Mouse (Mus musculus) lung, adult 18-20 months (tissue): ENCODE data around the gene Vwf.

Experiments used
- DNase-seq, 2 experiments: peaks; one replicate each; pipeline ENCODE4 v3.0.0; 2022; ENCODE audit warnings: mixed read lengths in 2 of 2

Vwf gene

GRCm38 (mm10) chr6:125589075-125589474, 42.5 kb downstream of the Vwf start:
- DNase-seq: no peak

DNA sequence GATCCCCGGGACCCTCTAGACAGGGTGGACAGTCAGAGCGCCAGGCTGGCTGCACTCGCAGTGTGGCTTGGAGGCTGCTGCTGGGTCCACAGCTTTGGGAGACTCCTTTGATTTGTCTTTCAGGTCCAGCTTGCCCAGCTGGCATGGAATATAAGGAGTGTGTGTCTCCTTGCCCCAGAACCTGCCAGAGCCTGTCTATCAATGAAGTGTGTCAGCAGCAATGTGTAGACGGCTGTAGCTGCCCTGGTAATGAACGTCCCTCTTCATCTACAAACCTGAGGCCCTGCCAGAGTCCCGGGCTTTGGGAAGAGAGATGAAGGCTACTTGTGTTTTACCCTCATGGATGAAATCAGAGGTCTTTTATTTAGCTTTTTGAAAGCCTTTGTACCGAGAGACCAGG, 43.5 kb downstream of the Vwf start:
- DNase-seq: no peak

GRCm38 (mm10) chr6:125590471-125590870, 43.9 kb downstream of the Vwf start:
- no peak for DNase-seq

GRCm38 (mm10) chr6:125591652-125592385, 45.2 kb downstream of the Vwf start:
- DNase-seq: peak; percentile 45 to 68

GRCm38 (mm10) chr6:125592536-125592935, 46.0 kb downstream of the Vwf start:
- no peak for DNase-seq

DNA sequence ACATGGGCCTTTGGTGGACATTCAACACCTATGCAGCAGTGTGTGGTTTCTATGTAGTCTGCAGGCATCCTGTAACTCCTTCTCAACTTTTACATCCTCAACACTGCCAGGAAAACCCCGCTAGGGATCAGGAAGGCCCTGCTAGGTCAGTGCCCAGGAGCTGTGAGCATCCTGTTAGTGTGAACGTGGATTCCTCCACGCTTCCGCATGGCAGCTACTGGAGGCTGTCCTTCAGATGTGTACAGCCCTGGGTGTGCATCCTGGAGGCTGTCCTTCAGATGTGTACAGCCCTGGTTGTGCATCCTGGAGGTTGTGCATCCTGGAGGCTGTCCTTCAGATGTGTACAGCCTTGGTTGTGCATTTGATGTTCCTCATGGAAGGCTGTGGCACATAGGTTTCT, 47.7 kb downstream of the Vwf start:
- DNase-seq: no peak

- peak in 1 of 2 experiments; percentile 54 for DNase-seq
These were observed 48.3 kb downstream of the Vwf start for GRCm38 (mm10) chr6:125594825-125595224.

GRCm38 (mm10) chr6:125596701-125597318, 50.2 kb downstream of the Vwf start:
- DNase-seq: peak; percentile 53 to 69

DNA sequence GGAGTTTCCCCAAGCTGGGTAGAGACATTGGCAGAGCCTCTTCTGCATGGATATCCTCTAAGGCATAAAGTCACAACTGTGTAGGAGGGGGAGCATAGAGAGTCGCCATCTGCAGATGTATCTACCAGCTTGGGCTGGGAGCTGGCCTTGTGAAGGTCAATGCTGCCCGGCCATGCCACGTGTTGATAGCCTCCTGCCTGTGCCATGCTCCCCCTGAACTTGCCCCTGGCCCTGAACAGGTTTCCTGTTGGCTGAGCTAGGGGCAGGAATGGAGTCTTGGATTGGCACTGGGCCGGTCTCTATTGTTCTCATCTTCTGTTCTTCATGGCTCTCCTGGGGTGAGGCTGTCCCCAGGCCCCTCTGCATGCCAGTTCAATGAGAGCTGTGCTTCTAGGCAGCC, 51.1 kb downstream of the Vwf start:
- no peak for DNase-seq

GRCm38 (mm10) chr6:125600036-125600558, 53.5 kb downstream of the Vwf start:
- peak; percentile 65 to 76 for DNase-seq

- no peak for DNase-seq
These were observed 54.1 kb downstream of the Vwf start for GRCm38 (mm10) chr6:125600669-125601068.

DNA sequence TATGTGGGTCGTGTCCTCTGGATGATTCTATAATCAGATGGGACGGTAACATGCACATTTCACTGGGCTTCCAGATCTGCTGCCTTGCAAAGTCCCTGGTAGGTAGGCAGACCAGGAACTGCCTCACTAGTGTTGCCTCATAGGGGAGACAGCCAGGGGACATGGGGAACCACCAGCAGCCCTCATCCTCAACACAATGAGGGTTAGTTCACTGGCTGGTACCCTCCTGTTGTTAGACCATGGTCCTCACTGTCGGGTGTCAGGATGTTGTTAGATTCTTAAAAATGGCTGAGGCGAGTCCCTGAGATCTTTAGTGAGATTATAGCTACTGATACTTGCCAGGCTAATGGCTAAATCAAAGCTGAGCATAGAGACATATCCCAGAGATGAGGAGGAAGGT, 54.6 kb downstream of the Vwf start:
- no peak for DNase-seq

DNA sequence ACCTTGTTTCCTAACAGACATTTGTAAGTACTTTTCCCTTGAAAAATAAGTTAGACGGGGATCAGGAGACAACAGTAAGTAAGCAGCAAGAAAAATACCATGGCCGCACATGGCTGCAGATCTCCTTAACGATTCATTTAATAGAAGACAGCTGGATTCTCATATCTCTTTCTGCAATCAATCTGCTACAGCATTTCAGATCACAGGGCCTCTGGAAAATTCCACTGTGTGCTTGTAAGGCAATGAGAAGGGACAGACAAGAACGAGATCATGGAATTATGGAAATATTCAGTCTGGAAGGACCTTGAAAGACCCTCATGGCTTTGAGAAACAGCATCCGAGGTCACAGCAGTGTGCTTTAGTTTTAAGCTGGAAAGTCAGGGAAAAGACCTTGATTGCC, 55.2 kb downstream of the Vwf start:
- no peak for DNase-seq

GRCm38 (mm10) chr6:125602354-125602753, 55.8 kb downstream of the Vwf start:
- no peak for DNase-seq

DNA sequence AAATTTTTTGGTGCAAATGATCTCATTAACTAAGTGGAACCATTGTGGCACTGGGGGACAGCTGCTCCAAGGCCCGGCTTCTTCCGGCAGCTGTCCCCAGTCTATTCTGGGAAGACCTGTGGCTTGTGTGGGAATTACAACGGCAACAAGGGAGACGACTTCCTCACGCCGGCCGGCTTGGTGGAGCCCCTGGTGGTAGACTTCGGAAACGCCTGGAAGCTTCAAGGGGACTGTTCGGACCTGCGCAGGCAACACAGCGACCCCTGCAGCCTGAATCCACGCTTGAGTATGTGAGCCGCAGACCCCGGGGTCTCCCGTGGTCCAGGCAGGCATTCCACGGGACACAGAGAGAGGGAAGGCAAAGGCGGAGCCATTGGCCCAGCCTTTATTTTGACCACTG, 56.7 kb downstream of the Vwf start:
- peak; percentile 83 to 91 for DNase-seq

GRCm38 (mm10) chr6:125603678-125604462, 57.3 kb downstream of the Vwf start:
- no peak for DNase-seq

DNA sequence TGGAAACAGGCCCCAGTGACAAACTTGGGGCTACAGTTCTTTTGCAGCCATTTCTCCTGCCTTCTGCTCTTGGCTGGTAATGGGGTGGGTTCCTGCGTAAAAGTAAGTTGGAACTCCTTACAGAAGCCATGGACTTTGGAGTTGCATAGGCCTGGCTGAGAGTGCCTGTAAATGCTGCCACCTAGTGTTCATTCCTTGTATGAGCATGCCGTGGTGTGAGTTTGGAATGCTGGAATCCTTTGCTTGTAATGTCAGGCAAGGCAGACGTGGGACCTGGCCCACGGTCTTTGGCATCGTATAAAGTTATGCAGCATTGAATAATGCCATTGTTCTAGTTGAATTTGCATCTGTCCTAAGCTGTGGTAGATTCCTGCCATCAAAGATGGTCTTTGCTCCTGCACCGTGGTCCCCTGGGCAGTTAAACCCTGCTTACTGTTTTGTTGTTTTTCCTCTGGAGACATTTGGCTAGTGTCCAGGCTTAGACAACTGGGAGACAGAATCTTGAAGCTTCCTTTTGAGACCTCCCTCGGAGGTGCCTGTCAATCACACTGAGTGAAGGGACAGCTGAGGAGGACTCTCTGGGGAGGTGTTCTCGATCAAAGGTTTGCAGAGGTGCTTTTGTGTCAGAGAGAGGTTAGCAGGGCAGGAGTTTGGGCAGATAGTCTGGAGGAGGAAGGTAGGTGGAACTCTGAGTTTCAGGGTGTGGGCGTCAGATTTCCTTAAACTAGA, 58.1 kb downstream of the Vwf start:
- DNase-seq: peak; percentile 67 to 75

DNA sequence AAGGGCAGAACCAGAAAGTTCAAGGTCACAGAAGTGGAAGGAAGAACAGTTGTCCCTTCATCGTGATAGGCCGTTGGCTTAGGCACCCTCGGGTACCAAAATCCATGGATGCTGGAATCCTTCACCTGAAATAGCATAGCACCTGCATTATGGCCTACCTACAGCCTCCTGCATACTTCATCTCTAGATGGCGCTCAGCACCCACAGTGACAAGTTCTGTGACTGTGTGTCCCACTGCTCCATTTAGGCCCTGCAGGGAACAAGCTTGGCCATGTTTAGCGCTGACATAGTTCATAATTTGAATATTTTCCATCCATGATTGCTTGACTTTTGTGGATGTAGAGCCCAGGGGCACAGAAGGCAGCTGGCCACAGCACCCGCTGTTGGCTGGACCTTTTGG, 62.5 kb downstream of the Vwf start:
- no peak for DNase-seq

- DNase-seq: no peak
These were observed 71.3 kb downstream of the Vwf start for GRCm38 (mm10) chr6:125617855-125618254.

DNA sequence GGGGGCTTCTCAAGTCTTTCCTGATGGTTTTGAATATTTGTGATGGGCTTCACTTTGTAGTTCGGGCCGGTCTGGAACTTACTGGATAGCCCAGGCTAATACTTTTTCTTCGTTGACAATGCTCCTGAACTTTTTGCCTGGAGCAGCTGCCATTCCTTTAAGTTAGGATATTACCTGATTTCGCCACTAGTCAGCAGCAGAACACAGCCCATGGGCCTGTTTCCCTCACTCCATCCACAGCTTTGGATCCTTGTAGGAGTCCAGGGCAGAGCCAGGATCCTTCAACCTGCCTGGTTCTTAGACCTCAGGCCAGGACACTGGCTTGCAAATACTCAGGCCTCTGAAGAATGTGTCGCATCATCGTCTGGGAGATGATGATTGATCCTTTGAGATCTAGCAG, 74.2 kb downstream of the Vwf start:
- no peak for DNase-seq

DNA sequence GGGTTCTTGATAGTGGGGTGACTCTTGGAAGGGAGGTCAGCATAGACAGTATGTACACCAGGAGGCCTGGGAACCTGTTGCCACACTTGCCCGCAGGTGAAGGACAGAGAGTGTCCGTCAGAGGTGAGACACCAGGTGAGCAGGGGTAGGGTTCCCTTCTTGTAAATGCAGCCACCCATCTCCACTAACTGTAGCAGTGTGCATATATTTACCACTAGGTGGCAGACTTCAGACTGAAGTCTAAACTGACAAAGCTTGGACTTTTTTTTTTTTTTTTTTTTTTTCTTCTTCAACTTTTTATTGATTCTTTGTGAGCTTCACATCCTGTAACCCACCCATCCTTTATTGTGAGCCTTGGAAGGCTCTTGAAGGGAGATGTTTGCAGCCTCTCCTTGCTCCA, 75.9 kb downstream of the Vwf start:
- DNase-seq: no peak

- no peak for DNase-seq
These were observed 93.9 kb downstream of the Vwf start for GRCm38 (mm10) chr6:125640486-125640885.

DNA sequence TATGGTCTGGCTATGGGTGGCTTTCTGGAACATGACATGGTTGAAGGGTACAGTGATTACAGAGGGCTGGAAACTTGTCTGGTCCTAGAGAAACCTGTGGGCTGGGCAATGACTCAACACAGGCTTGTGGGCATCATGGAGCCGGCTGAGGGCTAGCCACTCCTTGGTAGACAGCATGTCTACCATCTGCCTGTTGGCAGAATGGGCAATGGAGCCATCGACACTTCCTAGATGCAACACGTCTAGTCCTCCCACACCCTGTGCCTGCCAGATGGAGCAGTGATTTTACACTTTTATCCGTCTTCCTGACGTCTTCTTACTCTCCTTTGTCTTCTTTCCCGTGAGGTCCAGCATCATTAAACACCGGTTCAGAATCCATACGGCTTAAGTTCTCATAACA, 94.6 kb downstream of the Vwf start:
- DNase-seq: no peak
